Comparison of ENCODE assay signal across 33 mouse cellular contexts in genomic region chr4:152260451-152260850, GRCm38 (mm10). TPM values are rescaled to one million over a fixed set of nuclear protein-coding genes. Genes with fewer than 3 reads are reported as not detected.
DNase-seq lines count a peak whose midpoint lies in the region; ATAC-seq and TF ChIP-seq lines count a peak whose summit lies in the region.
"Had no signal": no experiment of that assay in that cellular context is flagged by ENCODE, and none has a peak within 500 bp of the region (broad histone marks: within the 10 kb centered on the region; RNA-seq: fewer than 3 reads in every experiment).

No protein-coding gene starts in this region.

- H3K9me3 ChIP-seq in heart, embryonic 10.5 days = no peaks in the 10 kb centered on the region
- no peaks in the 10 kb centered on the region for H3K9me3 ChIP-seq in embryonic facial prominence, embryonic 10.5 days
- H3K9me3 ChIP-seq: embryonic facial prominence, embryonic 12.5 days; forebrain, embryonic 13.5 days; hindbrain, embryonic 13.5 days; midbrain, embryonic 12.5 days; neural tube, embryonic 12.5 days had no signal

- H3K36me3 ChIP-seq in heart, embryonic 10.5 days = no peaks in the 10 kb centered on the region; the same call in none of the 2 replicates
- H3K36me3 ChIP-seq in C2C12 (ENCODE audit: control insufficient read depth, insufficient read depth) = peaks cover 48% of the 10 kb centered on the region
- peaks cover 6% of the 10 kb centered on the region for H3K36me3 ChIP-seq in embryonic facial prominence, embryonic 10.5 days (replicated peaks)
- H3K36me3 ChIP-seq: embryonic facial prominence, embryonic 12.5 days; midbrain, embryonic 12.5 days had no signal

- no peaks in the 10 kb centered on the region for H3K27me3 ChIP-seq in heart, embryonic 10.5 days (ENCODE audit: insufficient read depth, poor library complexity, severe bottlenecking)
- H3K27me3 ChIP-seq in C2C12 (ENCODE audit: control insufficient read depth, insufficient read depth, insufficient read length) = no peaks in the 10 kb centered on the region
- H3K27me3 ChIP-seq in embryonic facial prominence, embryonic 10.5 days (replicated peaks; ENCODE audit: low read depth, poor library complexity, severe bottlenecking) = no peaks in the 10 kb centered on the region
- H3K27me3 ChIP-seq: embryonic facial prominence, embryonic 12.5 days; forebrain, embryonic 13.5 days; midbrain, embryonic 12.5 days; neural tube, embryonic 12.5 days had no signal

- peak overlapping the region; percentile 91; the same call in 1 of the 2 replicates for H3K27ac ChIP-seq in heart, embryonic 10.5 days
- H3K27ac ChIP-seq in embryonic facial prominence, embryonic 10.5 days (replicated peaks) = no peak overlapping the region
- H3K27ac ChIP-seq: embryonic facial prominence, embryonic 12.5 days; forebrain, embryonic 13.5 days; hindbrain, embryonic 13.5 days; kidney, postnatal 0 days; midbrain, embryonic 12.5 days; neural tube, embryonic 12.5 days; stomach, postnatal 0 days had no signal

- no peak overlapping the region for H3ac ChIP-seq in C2C12 (ENCODE audit: control insufficient read depth, insufficient read length, low read depth)

- WGBS in heart, embryonic 10.5 days = 93% methylated on average over 8 of the region's 8 CpGs
- WGBS in embryonic facial prominence, embryonic 10.5 days = 92% methylated on average over 8 of the region's 8 CpGs

- peak; percentile 20; the same call in 1 of the 2 replicates for ATAC-seq in megakaryocyte, adult 5-6 weeks (ENCODE audit: poor library complexity, severe bottlenecking)
- no peak for ATAC-seq in inflammation-experienced regulatory T-cells, adult 6 months
- ATAC-seq: activated CD4-positive, CD25-positive, alpha-beta regulatory T cell, adult 4 months; CD4-positive, CD25-positive, alpha-beta regulatory T cell, adult 4 months; forebrain, embryonic 13.5 days had no signal

- peaks cover 2% of the 10 kb centered on the region for H3K79me3 ChIP-seq in C2C12 (ENCODE audit: low read depth)

- no peak for TF ChIP-seq CTCF in C2C12 (IDR thresholded peaks at IDR 0.05; ENCODE audit: control insufficient read depth, insufficient read depth, insufficient read length)

- no peaks in the 10 kb centered on the region for H3K79me2 ChIP-seq in C2C12 (ENCODE audit: control insufficient read depth, insufficient read depth)

- intact Hi-C loops in heart, postnatal 14 days (cut with DNase I) = no loop called here

- H3K4me1 ChIP-seq in heart, embryonic 10.5 days = peaks cover 84% of the 10 kb centered on the region
- peaks cover 41% of the 10 kb centered on the region for H3K4me1 ChIP-seq in embryonic facial prominence, embryonic 10.5 days

- no peak for DNase-seq in heart, embryonic 10.5 days (ENCODE audit: low spot score)
- no peak for DNase-seq in heart, postnatal 14 days
- DNase-seq in adrenal gland, postnatal 10 days = peak; percentile 31
- no peak for DNase-seq in embryonic facial prominence, embryonic 10.5 days (ENCODE audit: low spot score)
- DNase-seq: cerebellum, postnatal 10 days; heart, postnatal 36 days; kidney, adult 2 months; layer of hippocampus, postnatal 36 days; right cerebral cortex, postnatal 14 days; thymus, adult 2 months; thymus, postnatal 4 days had no signal

- H3K4me3 ChIP-seq in heart, embryonic 10.5 days = no peak overlapping the region
- no peak overlapping the region for H3K4me3 ChIP-seq in C2C12 (ENCODE audit: insufficient read depth, poor library complexity, severe bottlenecking)
- no peak overlapping the region for H3K4me3 ChIP-seq in embryonic facial prominence, embryonic 10.5 days
- H3K4me3 ChIP-seq: embryonic facial prominence, embryonic 12.5 days; erythroblast, embryonic 14.5 days; forebrain, embryonic 13.5 days; hindbrain, embryonic 13.5 days; midbrain, embryonic 12.5 days; neural tube, embryonic 12.5 days had no signal

TF ChIP-seq in C2C12, 6 proteins besides CTCF, POLR2A, EP300 and RAD21:
- TF ChIP-seq MAX (IDR thresholded peaks at IDR 0.05) (peak; percentile 79), MYOD1 (IDR thresholded peaks at IDR 0.05; ENCODE audit: control insufficient read depth, insufficient read length, low read depth) (peak; percentile 60), FOSL1 (IDR thresholded peaks at IDR 0.05; ENCODE audit: insufficient read depth, low read length, poor library complexity, severe bottlenecking) (peak; percentile 95), USF1 (IDR thresholded peaks at IDR 0.05; ENCODE audit: low read depth) (no peak), CEBPB (IDR thresholded peaks at IDR 0.05; ENCODE audit: low read depth) (peak; percentile 86)

RNA-seq across cellular contexts. Expression of gene Gpr153, which starts 13.6 kb away (rescaled TPM):
- polyA plus RNA-seq in heart, embryonic 10.5 days (2016; fragmentation: Nextera tagmentation; extraction: Ambion mirVana) = 5.5 and 6.3 TPM in 2 replicates
- 10 to 100 TPM; 19.9 to 20.6 TPM for total RNA-seq in heart, postnatal 14 days (2021)
- polyA plus RNA-seq in C2C12 (2012; fragmentation: generic; extraction: Trizol) = 5.4 TPM
- total RNA-seq in adrenal gland, postnatal 10 days (2021) = 10 to 100 TPM; 11.2 to 11.8 TPM
- not detected in 2 replicates for total RNA-seq in megakaryocyte, adult 5-6 weeks (2015)
- total RNA-seq in megakaryocyte, adult 5-6 weeks (2017) = 0.04 and 1.7 TPM in 2 replicates
- under 1 TPM in 1 of 3 experiments, not detected in 2; 0.15 TPM for polyA plus RNA-seq in inflammation-experienced regulatory T-cells, adult 6 months (2017; shearing (Covaris generic))
- polyA plus RNA-seq in embryonic facial prominence, embryonic 10.5 days (2016; fragmentation: Nextera tagmentation; extraction: Ambion mirVana) = 2.7 and 4.0 TPM in 2 replicates
- polyA plus RNA-seq: activated CD4-positive, CD25-positive, alpha-beta regulatory T cell, adult 4 months; erythroblast, embryonic 14.5 days had no signal

RNA-seq across cellular contexts. Expression of gene Hes3, which starts 31.0 kb away (rescaled TPM):
- polyA plus RNA-seq in heart, embryonic 10.5 days (2016; fragmentation: Nextera tagmentation; extraction: Ambion mirVana) = not detected in 2 replicates
- total RNA-seq in heart, postnatal 14 days (2021) = not detected
- polyA plus RNA-seq in C2C12 (2012; fragmentation: generic; extraction: Trizol) = not detected
- not detected for total RNA-seq in adrenal gland, postnatal 10 days (2021)
- not detected in 2 replicates for total RNA-seq in megakaryocyte, adult 5-6 weeks (2015)
- total RNA-seq in megakaryocyte, adult 5-6 weeks (2017) = not detected in 2 replicates
- not detected for polyA plus RNA-seq in inflammation-experienced regulatory T-cells, adult 6 months (2017; shearing (Covaris generic))
- 0.10 and 2.3 TPM in 2 replicates for polyA plus RNA-seq in embryonic facial prominence, embryonic 10.5 days (2016; fragmentation: Nextera tagmentation; extraction: Ambion mirVana)
- total RNA-seq: gastrocnemius, adult 18-20 months; gastrocnemius, postnatal 4 days; heart, postnatal 36 days; layer of hippocampus, adult 18-20 months; layer of hippocampus, postnatal 36 days; left cerebral cortex, postnatal 10 days; liver, adult 2 months had no signal
- polyA plus RNA-seq: activated CD4-positive, CD25-positive, alpha-beta regulatory T cell, adult 4 months; CD4-positive, CD25-positive, alpha-beta regulatory T cell, adult 4 months; erythroblast, embryonic 14.5 days; forebrain, embryonic 13.5 days; heart, embryonic 11.5 days; kidney, adult 2 months; kidney, postnatal 0 days; limb, embryonic 11.5 days; liver, adult 2 months; liver, embryonic 16.5 days; lung, embryonic 16.5 days; stomach, postnatal 0 days had no signal

RNA-seq across cellular contexts. Expression of gene Icmt, which starts 36.6 kb away (rescaled TPM):
- 23.1 and 27.4 TPM in 2 replicates for polyA plus RNA-seq in heart, embryonic 10.5 days (2016; fragmentation: Nextera tagmentation; extraction: Ambion mirVana)
- 10 to 100 TPM; 25.9 to 27.2 TPM for total RNA-seq in heart, postnatal 14 days (2021)
- polyA plus RNA-seq in C2C12 (2012; fragmentation: generic; extraction: Trizol) = 34.1 TPM
- total RNA-seq in adrenal gland, postnatal 10 days (2021) = 10 to 100 TPM; 30.4 to 31.6 TPM
- total RNA-seq in megakaryocyte, adult 5-6 weeks (2015) = 8.7 and 9.3 TPM in 2 replicates
- total RNA-seq in megakaryocyte, adult 5-6 weeks (2017) = 9.7 and 11.9 TPM in 2 replicates
- 1 to 10 TPM; 5.1 to 8.8 (median 7.1) TPM for polyA plus RNA-seq in inflammation-experienced regulatory T-cells, adult 6 months (2017; shearing (Covaris generic))
- 29.5 and 30.2 TPM in 2 replicates for polyA plus RNA-seq in embryonic facial prominence, embryonic 10.5 days (2016; fragmentation: Nextera tagmentation; extraction: Ambion mirVana)

RNA-seq across cellular contexts. Expression of gene Rnf207, which starts 58.3 kb away (rescaled TPM):
- polyA plus RNA-seq in heart, embryonic 10.5 days (2016; fragmentation: Nextera tagmentation; extraction: Ambion mirVana) = 19.1 and 39.9 TPM in 2 replicates
- 10 to 100 TPM; 84.5 to 95.8 TPM for total RNA-seq in heart, postnatal 14 days (2021)
- 0.23 TPM for polyA plus RNA-seq in C2C12 (2012; fragmentation: generic; extraction: Trizol)
- total RNA-seq in adrenal gland, postnatal 10 days (2021) = under 1 TPM in 1 of 2 experiments, not detected in 1; 0.70 TPM
- not detected in 2 replicates for total RNA-seq in megakaryocyte, adult 5-6 weeks (2015)
- total RNA-seq in megakaryocyte, adult 5-6 weeks (2017) = not detected in 2 replicates
- polyA plus RNA-seq in inflammation-experienced regulatory T-cells, adult 6 months (2017; shearing (Covaris generic)) = not detected
- polyA plus RNA-seq in embryonic facial prominence, embryonic 10.5 days (2016; fragmentation: Nextera tagmentation; extraction: Ambion mirVana) = 1.3 and 2.3 TPM in 2 replicates
- total RNA-seq: gastrocnemius, adult 18-20 months; liver, adult 2 months had no signal
- polyA plus RNA-seq: activated CD4-positive, CD25-positive, alpha-beta regulatory T cell, adult 4 months; CD4-positive, CD25-positive, alpha-beta regulatory T cell, adult 4 months; liver, embryonic 16.5 days had no signal
